Mouse (Mus musculus) layer of hippocampus, adult 8-10 months (tissue): ENCODE results near the gene Scn1a. TPM values are rescaled to one million over a fixed set of nuclear protein-coding genes. Genes with fewer than 3 reads are reported as not detected.

Source experiments
- DNase-seq, 2 experiments: peaks; one replicate each; pipeline ENCODE4 v3.0.0; 2022; ENCODE audit warnings: low spot score in 2 of 2
- total RNA-seq, 4 experiments: library from RNA; stranded (reverse); gene quantifications; 2 replicates each; pipeline ENCODE4 v1.2.4; 2022

Scn1a gene
- total RNA-seq, 4 experiments from 2014 or later, result 65.6 to 81.2 (median 75.2) TPM

DNA sequence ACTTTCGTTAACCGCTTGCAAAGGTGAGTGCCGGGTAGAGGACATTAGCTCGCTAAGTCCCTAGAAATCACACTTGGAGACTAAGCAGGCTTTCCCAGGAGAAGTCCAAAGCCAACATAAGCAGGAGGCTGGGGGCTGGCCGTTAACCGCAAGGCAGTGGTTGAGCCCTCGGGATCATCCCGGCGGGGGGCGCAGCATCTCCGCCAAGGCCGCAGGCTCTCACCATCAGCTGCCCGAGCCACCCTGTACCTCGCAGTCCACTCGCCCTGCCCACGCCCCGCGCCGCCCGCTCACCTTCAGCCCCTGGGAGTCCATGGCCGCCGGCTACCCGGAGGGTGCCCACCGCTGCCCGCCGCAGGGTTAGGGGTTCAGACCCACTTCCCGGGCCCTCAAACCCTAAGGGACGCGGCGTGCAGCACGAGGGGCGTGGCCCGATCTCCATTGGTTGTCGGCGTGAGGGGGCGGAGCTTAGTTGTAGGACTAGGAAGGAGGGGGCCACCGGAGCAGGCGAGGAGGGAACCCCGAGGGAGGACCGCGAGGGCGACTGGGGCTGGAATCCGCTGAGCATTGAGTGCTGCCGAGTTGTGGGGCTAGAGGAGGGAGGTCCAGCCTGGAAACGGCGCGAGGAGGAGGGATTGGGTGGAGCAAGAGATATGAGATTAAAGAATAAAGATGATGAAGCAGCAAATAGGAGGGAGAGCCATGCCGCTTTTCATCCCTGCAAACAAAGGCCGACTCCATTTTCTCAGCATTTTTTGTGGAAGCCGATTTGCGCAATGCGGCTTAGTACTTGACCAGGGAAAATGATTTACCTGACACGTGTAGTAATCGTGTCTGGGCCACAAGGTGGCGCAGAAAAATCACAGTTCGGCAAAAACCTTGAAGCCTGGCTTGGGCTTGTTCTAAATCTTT, 184.2 kb downstream of the Scn1a start, which contains the start of gene Ttc21b:
Gene Ttc21b, minus strand, starts transcription at position 398 of the 912 bp plus-strand sequence.
- DNase-seq, result peak; percentile 95 to 96

GRCm38 (mm10) chr2:66244013-66244412, 196.6 kb downstream of the Scn1a start:
- DNase-seq, result no peak

GRCm38 (mm10) chr2:66240334-66240733, 200.3 kb downstream of the Scn1a start:
- DNase-seq, result no peak

DNA sequence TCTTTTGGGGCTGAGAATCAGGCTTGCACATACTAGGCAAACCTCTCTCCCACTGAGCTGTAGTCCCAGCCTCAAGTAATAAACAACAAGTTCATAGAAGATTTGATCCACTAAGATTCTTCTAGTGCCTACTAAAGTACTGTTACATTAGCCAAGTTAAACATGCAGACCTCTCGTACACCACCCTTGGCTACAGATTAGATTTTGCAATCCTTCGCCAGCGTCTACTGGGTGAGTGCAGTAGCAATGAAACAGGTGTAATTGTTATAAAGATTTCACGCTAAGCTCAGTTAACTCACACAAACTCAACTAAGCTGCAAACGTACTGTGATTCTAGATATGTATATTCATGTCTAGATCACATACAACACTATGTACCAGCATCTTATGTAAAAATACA, 201.8 kb downstream of the Scn1a start:
- DNase-seq, result no peak

DNA sequence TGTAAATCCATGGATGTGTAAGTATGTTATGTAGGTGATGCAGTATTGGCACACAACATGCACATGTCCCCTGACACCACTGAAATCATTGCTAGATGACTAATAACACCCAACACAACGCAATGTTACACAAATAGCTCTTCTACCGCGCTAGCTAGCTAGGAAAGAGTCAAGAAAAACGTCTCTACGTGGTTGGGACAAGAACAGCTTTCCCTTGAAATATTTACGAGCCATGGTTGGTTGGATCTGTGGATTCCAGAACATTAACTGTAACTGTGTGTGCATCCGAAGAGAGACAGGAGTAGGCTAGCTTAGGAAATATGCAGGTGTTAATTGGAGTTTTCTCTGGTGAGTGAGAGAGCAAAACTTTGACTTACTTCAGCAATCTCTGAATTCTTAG, 219.7 kb downstream of the Scn1a start:
- no peak for DNase-seq

Other genes starting within 250 kb of the Scn1a start
- 10 to 100 TPM; 10.6 to 15.1 (median 12.0) TPM for gene Ttc21b, start 184.2 kb downstream of the Scn1a start, total RNA-seq
- 1 to 10 TPM; 3.7 to 4.6 (median 4.0) TPM for gene Scn9a, start 194.1 kb upstream of the Scn1a start, total RNA-seq